Comparison of ENCODE assay signal across 9 mouse cellular contexts in genomic region chr6:91114716-91115115, GRCm38 (mm10). TPM values are rescaled to one million over a fixed set of nuclear protein-coding genes. Genes with fewer than 3 reads are reported as not detected.
A peak's percentile ranks its signal among the peaks of the same experiment; 100 is the strongest.
DNase-seq lines count a peak whose midpoint lies in the region; ATAC-seq and TF ChIP-seq lines count a peak whose summit lies in the region.
"Had no signal": no experiment of that assay in that cellular context is flagged by ENCODE, and none has a peak within 500 bp of the region (broad histone marks: within the 10 kb centered on the region; RNA-seq: fewer than 3 reads in every experiment).

No protein-coding gene starts in this region.

- no peak for ATAC-seq in forebrain, embryonic 16.5 days

- no peaks in the 10 kb centered on the region for H3K9me3 ChIP-seq in forebrain, embryonic 10.5 days
- no peaks in the 10 kb centered on the region for H3K9me3 ChIP-seq in forebrain, embryonic 16.5 days (ENCODE audit: control insufficient read depth, low read length)

- WGBS in forebrain, embryonic 10.5 days = 74% methylated on average over 2 of the region's 2 CpGs
- WGBS in forebrain, embryonic 16.5 days = 40% methylated on average over 2 of the region's 2 CpGs
- 2% methylated on average over 2 of the region's 2 CpGs for WGBS in thymus, adult 2 months

- no peak for DNase-seq in forebrain, embryonic 10.5 days (ENCODE audit: extremely low spot score, low spot score)
- peak; percentile 35 for DNase-seq in lung, postnatal 36 days
- no peak for DNase-seq in lung, postnatal 14 days
- peak; percentile 85 for DNase-seq in induced T-regulatory cell, adult 2 months (ENCODE audit: low read depth)
- DNase-seq in thymus, adult 2 months = peak; percentile 53
- DNase-seq in right cerebral cortex, postnatal 10 days (ENCODE audit: low spot score in 2 of 2) = no peak
- no peak for DNase-seq in layer of hippocampus, adult 9-10 months (ENCODE audit: low spot score)

- 0 out of 2 replicates have a peak overlapping the region, but pooled peaks have one; percentile 84 for H3K4me3 ChIP-seq in forebrain, embryonic 10.5 days
- H3K4me3 ChIP-seq in forebrain, embryonic 16.5 days (replicated peaks; ENCODE audit: low read length) = no peak overlapping the region
- peak overlapping the region; percentile 21; the same call in 1 of the 2 replicates for H3K4me3 ChIP-seq in thymus, adult 2 months (ENCODE audit: control insufficient read depth, insufficient read depth, low read length)

- no peak for TF ChIP-seq CTCF in thymus, adult 2 months (IDR thresholded peaks at IDR 0.05; ENCODE audit: borderline replicate concordance, control insufficient read depth, extremely low read depth, insufficient read depth, low read length, poor library complexity)

- H3K36me3 ChIP-seq in forebrain, embryonic 10.5 days (replicated peaks) = peaks cover 6% of the 10 kb centered on the region
- no peaks in the 10 kb centered on the region for H3K36me3 ChIP-seq in forebrain, embryonic 16.5 days (ENCODE audit: control insufficient read depth, insufficient read depth)
- no peaks in the 10 kb centered on the region for H3K36me3 ChIP-seq in thymus, adult 2 months (ENCODE audit: control insufficient read depth, insufficient read depth, low read length)

- TF ChIP-seq POLR2A in thymus, adult 2 months (IDR thresholded peaks at IDR 0.05; ENCODE audit: control insufficient read depth, extremely low read depth, insufficient read depth, low read length, poor library complexity) = no peak

- no peak overlapping the region for H3K9ac ChIP-seq in forebrain, embryonic 16.5 days (replicated peaks; ENCODE audit: low read depth, low read length)

- H3K27me3 ChIP-seq in forebrain, embryonic 10.5 days (ENCODE audit: poor library complexity, severe bottlenecking) = peaks cover 27% of the 10 kb centered on the region
- H3K27me3 ChIP-seq in forebrain, embryonic 16.5 days (replicated peaks; ENCODE audit: control insufficient read depth, insufficient read depth, low read length) = no peaks in the 10 kb centered on the region
- no peaks in the 10 kb centered on the region for H3K27me3 ChIP-seq in thymus, adult 2 months (ENCODE audit: control insufficient read depth, insufficient read depth, low read length)

- H3K27ac ChIP-seq in forebrain, embryonic 10.5 days = peak overlapping the region; percentile 35; the same call in 1 of the 2 replicates
- H3K27ac ChIP-seq in forebrain, embryonic 16.5 days (ENCODE audit: low read length) = no peak overlapping the region
- peak overlapping the region; percentile 94 for H3K27ac ChIP-seq in thymus, adult 2 months (ENCODE audit: control insufficient read depth, insufficient read depth, low read length)
- H3K27ac ChIP-seq: macrophage had no signal

- peaks cover 38% of the 10 kb centered on the region for H3K4me1 ChIP-seq in forebrain, embryonic 10.5 days
- peaks cover 24% of the 10 kb centered on the region for H3K4me1 ChIP-seq in forebrain, embryonic 16.5 days (replicated peaks; ENCODE audit: control insufficient read depth, insufficient read depth, low read length)
- peaks cover 36% of the 10 kb centered on the region for H3K4me1 ChIP-seq in thymus, adult 2 months (replicated peaks; ENCODE audit: control insufficient read depth, insufficient read depth, low read length)

- H3K4me2 ChIP-seq in forebrain, embryonic 16.5 days (ENCODE audit: low read length) = no peak overlapping the region

RNA-seq across cellular contexts. Expression of gene Nup210, which starts 1.9 kb away (rescaled TPM):
- 38.6 and 41.6 TPM in 2 replicates for polyA plus RNA-seq in forebrain, embryonic 10.5 days (2016; fragmentation: Nextera tagmentation; extraction: Ambion mirVana)
- 18.4 and 21.1 TPM in 2 replicates for polyA plus RNA-seq in forebrain, embryonic 16.5 days (2015; fragmentation: Nextera tagmentation; extraction: Ambion mirVana)
- 219 and 378 TPM in 2 replicates for polyA plus RNA-seq in thymus, adult 2 months (2012; rRNA removed)

RNA-seq across cellular contexts. Expression of gene Hdac11, which starts 41.7 kb away (rescaled TPM):
- 9.5 and 9.8 TPM in 2 replicates for polyA plus RNA-seq in forebrain, embryonic 10.5 days (2016; fragmentation: Nextera tagmentation; extraction: Ambion mirVana)
- polyA plus RNA-seq in forebrain, embryonic 16.5 days (2015; fragmentation: Nextera tagmentation; extraction: Ambion mirVana) = 21.0 and 30.7 TPM in 2 replicates
- polyA plus RNA-seq in thymus, adult 2 months (2012; rRNA removed) = 10.8 and 16.6 TPM in 2 replicates

Comparison
In these comparisons a context has a peak if more than half of its experiments do, and no peak if none do; other contexts are left out.
1. DNase-seq: peak in lung, postnatal 36 days (single experiment), induced T-regulatory cell, adult 2 months (single experiment) and thymus, adult 2 months (single experiment); none in forebrain, embryonic 10.5 days (single experiment), lung, postnatal 14 days (single experiment), right cerebral cortex, postnatal 10 days (0 of 2) and layer of hippocampus, adult 9-10 months (single experiment).